Mouse (Mus musculus) embryonic facial prominence, embryonic 14.5 days (tissue): ENCODE results near the gene Jazf1. TPM values are rescaled to one million over a fixed set of nuclear protein-coding genes. Genes with fewer than 3 reads are reported as not detected.
A peak's percentile ranks its signal among the peaks of the same experiment; 100 is the strongest.

Source experiments
- ATAC-seq: fragments of 200-750 bp; cut with Nextera tagmentation; 2 replicates; pipeline ENCODE4 v1.8.0; 2017; ENCODE audit warnings: low read depth, moderate number of reproducible peaks, moderate TSS enrichment
- DNase-seq: peaks from one replicate; pipeline ENCODE4 v3.0.0-alpha.2; 2015; ENCODE audit warnings: low spot score
- H3K27ac ChIP-seq: fragments of 300-500 bp; sonication (generic); replicated peaks from 2 replicates; pipeline ENCODE4 v1.5.1; 2014; ENCODE audit warnings: low read depth, mild to moderate bottlenecking, low read length, moderate library complexity
- H3K27me3 ChIP-seq: fragments of 300-500 bp; sonication (generic); replicated peaks from 2 replicates; pipeline ENCODE4 v1.6.1; 2014; ENCODE audit warnings: low read length; ENCODE audit not compliant: control insufficient read depth, insufficient read depth
- H3K36me3 ChIP-seq: fragments of 300-500 bp; sonication (generic); 2 replicates; pipeline ENCODE4 v1.6.1; 2014; ENCODE audit warnings: low read length, mixed read lengths; ENCODE audit not compliant: control insufficient read depth, insufficient read depth
- H3K4me1 ChIP-seq: fragments of 300-500 bp; sonication (generic); 2 replicates; pipeline ENCODE4 v1.6.1; 2014; ENCODE audit warnings: antibody characterized with exemption, low read length; ENCODE audit not compliant: control insufficient read depth, insufficient read depth
- H3K4me2 ChIP-seq: fragments of 300-500 bp; sonication (generic); 2 replicates; pipeline ENCODE4 v1.6.1; 2014; ENCODE audit warnings: low read depth, mild to moderate bottlenecking, low read length, moderate library complexity, mixed read lengths
- H3K4me3 ChIP-seq: fragments of 300-500 bp; sonication (generic); 2 replicates; pipeline ENCODE4 v1.5.1; 2014; ENCODE audit warnings: low read depth, mild to moderate bottlenecking, low read length
- H3K9ac ChIP-seq: fragments of 300-500 bp; sonication (generic); 2 replicates; pipeline ENCODE4 v1.6.1; 2014; ENCODE audit warnings: low read depth, mild to moderate bottlenecking, low read length, moderate library complexity, mixed read lengths
- H3K9me3 ChIP-seq: fragments of 300-500 bp; sonication (generic); 2 replicates; pipeline ENCODE4 v1.6.1; 2016; ENCODE audit warnings: low read length; ENCODE audit not compliant: control insufficient read depth
- WGBS: fragments of 180-500 bp; shearing (Covaris S2); extraction: QIAGEN DNeasy Blood & Tissue Kit; methylation state at CpG from one replicate; pipeline ENCODE4 v1.1.7; 2014; 5-methylcytosine and 5-hydroxymethylcytosine counted together
- polyA plus RNA-seq: library from polyadenylated mRNA; unstranded; fragments of >200 nt; fragmentation: Nextera tagmentation; extraction: Ambion mirVana; gene quantifications from 2 replicates; pipeline ENCODE4 v1.2.1, GENCODE M21; 2014

Gene Jazf1
- polyA plus RNA-seq, 1 experiment from 2014 or later, result 17.2 TPM

DNA sequence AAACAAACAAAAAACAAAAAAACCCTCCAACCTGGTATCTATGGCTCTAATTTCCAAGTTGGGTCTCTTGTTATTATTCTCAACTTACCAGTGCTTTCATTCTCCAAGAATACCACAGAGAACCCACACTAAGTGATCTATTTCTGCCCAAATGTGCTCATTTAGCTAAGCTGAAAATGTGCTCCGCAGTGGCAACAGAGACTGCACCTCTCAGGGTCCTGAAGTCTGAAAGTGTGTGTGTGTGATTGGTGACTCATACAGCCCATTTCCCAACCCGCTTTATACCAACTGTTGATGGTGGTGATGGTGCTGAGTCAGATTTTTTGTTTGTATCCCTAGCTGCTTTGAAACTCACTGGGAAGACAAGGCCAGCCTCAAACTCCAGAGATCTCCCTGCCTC is 46.4 kb downstream of the Jazf1 start:
- ATAC-seq (no peak), DNase-seq (no peak)
- H3K36me3 ChIP-seq, result no peaks in the 10 kb centered on the region
- H3K9ac ChIP-seq, result no peak overlapping the region
- H3K4me1 ChIP-seq, result peaks cover 2% of the 10 kb centered on the region; the same call in 1 of the 2 replicates
- no peaks in the 10 kb centered on the region for H3K27me3 ChIP-seq
- no peak overlapping the region for H3K27ac ChIP-seq
- WGBS, result 92% methylated on average over 2 of the region's 2 CpGs
- H3K9me3 ChIP-seq, result no peaks in the 10 kb centered on the region
- H3K4me3 ChIP-seq, result no peak overlapping the region
- H3K4me2 ChIP-seq, result no peak overlapping the region

DNA sequence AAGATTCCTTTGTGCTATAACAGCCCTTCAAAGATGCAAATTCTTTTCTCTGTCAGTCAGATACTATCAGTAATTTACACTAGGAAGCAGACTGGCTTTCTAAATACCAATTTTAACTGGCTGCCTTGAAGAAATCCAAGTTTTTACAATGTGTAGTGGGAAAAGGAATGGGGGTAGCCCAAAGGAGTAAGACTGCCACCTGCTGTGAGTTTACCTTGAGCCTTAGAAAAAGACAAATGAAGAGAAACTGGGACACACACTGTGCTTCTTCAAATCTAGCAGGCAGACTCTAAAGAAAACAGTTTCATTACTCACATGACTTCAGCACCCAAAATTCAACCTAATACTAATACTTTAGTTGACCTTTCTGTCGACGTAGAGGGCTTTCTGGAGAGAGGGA is 47.4 kb downstream of the Jazf1 start:
- Histone ChIP-seq H3K36me3 (no peaks in the 10 kb centered on the region), H3K27me3 (no peaks in the 10 kb centered on the region), H3K4me2 (no peak overlapping the region), H3K9me3 (no peaks in the 10 kb centered on the region), H3K9ac (no peak overlapping the region), H3K4me3 (no peak overlapping the region), H3K4me1 (peaks cover 2% of the 10 kb centered on the region; the same call in 1 of the 2 replicates), H3K27ac (no peak overlapping the region)
- DNase-seq (no peak), ATAC-seq (no peak)
- 47% methylated on average over 2 of the region's 2 CpGs for WGBS

DNA sequence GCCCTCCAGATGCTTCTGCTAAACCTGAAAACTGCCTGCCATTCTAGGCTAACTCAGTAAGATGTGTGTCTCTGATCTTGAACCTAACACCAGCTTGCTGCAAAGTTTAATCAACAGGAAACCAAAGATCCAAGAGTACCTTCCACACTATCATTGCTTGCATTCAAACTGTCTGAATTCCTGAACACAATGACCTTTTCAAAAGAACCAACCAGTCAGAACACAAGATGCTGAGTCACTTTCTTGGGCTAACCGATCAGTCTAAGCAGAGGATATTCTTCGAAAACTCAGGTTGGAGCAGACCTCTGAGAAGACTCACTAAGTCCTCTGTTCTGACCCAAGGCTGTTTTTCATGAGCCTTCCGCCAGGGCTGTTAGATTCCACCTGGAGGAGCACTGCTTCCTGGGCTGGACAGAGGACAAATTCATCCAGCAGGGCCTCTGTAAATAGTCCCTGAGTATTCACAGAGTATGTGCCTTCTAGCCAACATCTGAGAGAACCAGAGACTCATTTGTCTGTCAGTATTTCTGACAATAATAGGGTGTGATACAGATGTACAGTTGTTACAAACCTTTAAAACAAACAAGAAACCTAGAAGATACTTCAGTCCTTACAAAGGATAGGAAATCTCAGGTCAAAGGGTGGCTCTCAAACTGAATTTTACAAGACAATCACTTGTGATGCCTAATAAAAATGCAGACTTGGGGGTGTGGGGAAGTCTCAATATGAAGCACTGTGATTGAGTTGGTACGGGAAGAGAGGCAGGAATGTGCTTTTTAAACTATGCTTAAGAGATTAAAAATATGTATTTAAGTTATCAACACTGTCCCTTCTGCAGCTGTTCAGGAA is 50.9 kb downstream of the Jazf1 start:
- Histone ChIP-seq H3K9me3 (no peaks in the 10 kb centered on the region), H3K4me3 (no peak overlapping the region), H3K4me2 (no peak overlapping the region), H3K4me1 (no peaks in the 10 kb centered on the region), H3K27me3 (no peaks in the 10 kb centered on the region), H3K9ac (no peak overlapping the region), H3K36me3 (no peaks in the 10 kb centered on the region), H3K27ac (no peak overlapping the region)
- ATAC-seq (no peak), DNase-seq (no peak)
- 58% methylated on average over 4 of the region's 4 CpGs for WGBS

GRCm38 (mm10) chr6:53014460-53015455 is 53.7 kb downstream of the Jazf1 start:
- Histone ChIP-seq H3K4me2 (no peak overlapping the region), H3K4me3 (no peak overlapping the region), H3K36me3 (no peaks in the 10 kb centered on the region), H3K27ac (no peak overlapping the region), H3K9me3 (no peaks in the 10 kb centered on the region), H3K9ac (no peak overlapping the region), H3K4me1 (no peaks in the 10 kb centered on the region), H3K27me3 (no peaks in the 10 kb centered on the region)
- DNase-seq (no peak), ATAC-seq (no peak)
- 87% methylated on average over 9 of the region's 9 CpGs for WGBS

DNA sequence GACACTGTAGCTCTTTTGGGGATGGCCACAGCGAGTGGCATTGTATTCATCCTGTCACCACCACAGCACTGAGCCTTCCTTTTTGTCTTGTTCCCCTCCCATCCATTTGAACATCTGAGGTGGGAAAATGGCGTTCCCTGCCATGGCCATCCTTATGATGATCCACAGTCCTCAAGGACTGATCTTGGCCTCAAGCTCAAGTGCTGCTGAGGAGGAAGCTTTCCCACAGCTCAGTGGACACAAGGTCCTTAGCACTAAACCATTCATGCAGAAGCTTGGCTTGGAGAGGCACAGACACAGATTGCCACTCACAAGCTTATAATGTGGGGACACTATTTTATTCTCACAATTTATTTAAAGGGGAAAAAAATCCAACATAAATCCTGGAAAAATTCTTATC is 58.1 kb downstream of the Jazf1 start:
- H3K4me1 ChIP-seq, result peaks cover 5% of the 10 kb centered on the region; the same call in 1 of the 2 replicates
- H3K9me3 ChIP-seq, result no peaks in the 10 kb centered on the region
- 87% methylated on average over 2 of the region's 2 CpGs for WGBS
- H3K4me2 ChIP-seq, result no peak overlapping the region
- H3K9ac ChIP-seq, result no peak overlapping the region
- DNase-seq, result no peak
- no peak for ATAC-seq
- H3K27ac ChIP-seq, result no peak overlapping the region
- no peaks in the 10 kb centered on the region for H3K27me3 ChIP-seq
- no peaks in the 10 kb centered on the region for H3K36me3 ChIP-seq
- no peak overlapping the region for H3K4me3 ChIP-seq

GRCm38 (mm10) chr6:53006032-53006431 is 62.4 kb downstream of the Jazf1 start:
- ATAC-seq (no peak), DNase-seq (peak; percentile 52)
- Histone ChIP-seq H3K4me3 (no peak overlapping the region), H3K36me3 (no peaks in the 10 kb centered on the region), H3K9ac (no peak overlapping the region), H3K27me3 (no peaks in the 10 kb centered on the region), H3K4me1 (peaks cover 5% of the 10 kb centered on the region; the same call in 1 of the 2 replicates), H3K27ac (peak overlapping the region; percentile 16; the same call in 1 of the 2 replicates), H3K4me2 (no peak overlapping the region), H3K9me3 (no peaks in the 10 kb centered on the region)
- 53% methylated on average over 3 of the region's 3 CpGs for WGBS

- Histone ChIP-seq H3K4me2 (no peak overlapping the region), H3K36me3 (no peaks in the 10 kb centered on the region), H3K4me1 (peaks cover 5% of the 10 kb centered on the region; the same call in 1 of the 2 replicates), H3K27me3 (no peaks in the 10 kb centered on the region), H3K9me3 (no peaks in the 10 kb centered on the region), H3K4me3 (no peak overlapping the region), H3K27ac (no peak overlapping the region), H3K9ac (no peak overlapping the region)
- WGBS, result 61% methylated on average over 2 of the region's 2 CpGs
- ATAC-seq (no peak), DNase-seq (no peak)
Measured at GRCm38 (mm10) chr6:53005544-53005943, 62.9 kb downstream of the Jazf1 start.

GRCm38 (mm10) chr6:52990816-52991215 is 77.6 kb downstream of the Jazf1 start:
- H3K27me3 ChIP-seq, result no peaks in the 10 kb centered on the region
- H3K9me3 ChIP-seq, result no peaks in the 10 kb centered on the region
- no peak overlapping the region for H3K4me3 ChIP-seq
- ATAC-seq, result no peak
- no peaks in the 10 kb centered on the region for H3K36me3 ChIP-seq
- no peak overlapping the region for H3K4me2 ChIP-seq
- no peak overlapping the region for H3K9ac ChIP-seq
- no peak overlapping the region for H3K27ac ChIP-seq
- 89% methylated on average over 8 of the region's 8 CpGs for WGBS
- no peak for DNase-seq
- H3K4me1 ChIP-seq, result no peaks in the 10 kb centered on the region
